In genomic region chr14:98014053-98014452, GRCm38 (mm10) we compare ENCODE assay signal across 28 mouse cellular contexts.
"Had no signal": no experiment of that assay in that cellular context is flagged by ENCODE, and none has a peak within 500 bp of the region (broad histone marks: within the 10 kb centered on the region; RNA-seq: fewer than 3 reads in every experiment).

No protein-coding gene starts in this region.

- H3K27me3 ChIP-seq: embryonic facial prominence, embryonic 12.5 days; embryonic facial prominence, embryonic 13.5 days; embryonic facial prominence, embryonic 15.5 days; forebrain, embryonic 12.5 days; forebrain, embryonic 13.5 days; forebrain, embryonic 15.5 days had no signal

- H3K4me1 ChIP-seq: embryonic facial prominence, embryonic 10.5 days; embryonic facial prominence, embryonic 12.5 days; embryonic facial prominence, embryonic 13.5 days; embryonic facial prominence, embryonic 15.5 days; forebrain, embryonic 12.5 days had no signal

- H3K36me3 ChIP-seq: embryonic facial prominence, embryonic 12.5 days; embryonic facial prominence, embryonic 13.5 days; embryonic facial prominence, embryonic 15.5 days; forebrain, embryonic 15.5 days had no signal

- H3K4me2 ChIP-seq: embryonic facial prominence, embryonic 12.5 days; embryonic facial prominence, embryonic 13.5 days; embryonic facial prominence, embryonic 15.5 days; forebrain, embryonic 12.5 days; forebrain, embryonic 13.5 days; forebrain, embryonic 15.5 days had no signal

- ATAC-seq: forebrain, embryonic 13.5 days; forebrain, embryonic 14.5 days; forebrain, embryonic 15.5 days; forebrain, embryonic 16.5 days; forebrain, postnatal 0 days had no signal

- DNase-seq: cerebellum, adult 2 months; cerebellum, adult 8-10 months; cerebellum, adult 9-10 months; cerebellum, adult 9-11 months; cerebellum, postnatal 10 days; cerebellum, postnatal 14 days; cerebellum, postnatal 25 days; cerebellum, postnatal 36 days; embryo, embryonic 11 days; forebrain, postnatal 0 days; gastrocnemius, adult 2 months; gastrocnemius, postnatal 10 days; gastrocnemius, postnatal 14 days; gastrocnemius, postnatal 25 days; gastrocnemius, postnatal 36 days; heart, adult 11 months; heart, adult 18-20 months had no signal

- H3K9me3 ChIP-seq: embryonic facial prominence, embryonic 10.5 days; embryonic facial prominence, embryonic 12.5 days; embryonic facial prominence, embryonic 13.5 days; embryonic facial prominence, embryonic 15.5 days; forebrain, embryonic 10.5 days; forebrain, embryonic 12.5 days; forebrain, embryonic 13.5 days; forebrain, embryonic 15.5 days had no signal

- H3K27ac ChIP-seq: embryonic facial prominence, embryonic 10.5 days; embryonic facial prominence, embryonic 12.5 days; embryonic facial prominence, embryonic 13.5 days; embryonic facial prominence, embryonic 15.5 days; forebrain, embryonic 10.5 days; forebrain, embryonic 12.5 days; forebrain, embryonic 13.5 days; forebrain, embryonic 15.5 days; gastrocnemius, adult 2 months had no signal

- H3K4me3 ChIP-seq: embryonic facial prominence, embryonic 10.5 days; embryonic facial prominence, embryonic 12.5 days; embryonic facial prominence, embryonic 13.5 days; embryonic facial prominence, embryonic 15.5 days; erythroblast, embryonic 14.5 days; forebrain, embryonic 10.5 days; forebrain, embryonic 12.5 days; forebrain, embryonic 13.5 days; forebrain, embryonic 15.5 days; gastrocnemius, adult 2 months had no signal

- H3K9ac ChIP-seq: embryonic facial prominence, embryonic 12.5 days; embryonic facial prominence, embryonic 13.5 days; embryonic facial prominence, embryonic 15.5 days; forebrain, embryonic 12.5 days; forebrain, embryonic 13.5 days; forebrain, embryonic 15.5 days; forebrain, postnatal 0 days had no signal
